Mouse (Mus musculus) spleen, embryonic (tissue): Measurements from ENCODE around the gene Fsd1.

Experiments used
- CTCF ChIA-PET: fragments of 350-600 bp; sonication (Branson Sonifier 250); formaldehyde crosslinking; loops from one replicate; lab custom pipeline; 2022; lab: Charles Lee

Gene Fsd1

GRCm38 (mm10) chr17:56009088-56009961 is 23.0 kb downstream of the Fsd1 start:
- CTCF ChIA-PET, result interaction anchor here (0.7 to 1.8 kb wide), 5 partner anchors 8 to 51 kb away, joined by 3 to 6 read pairs (median 3); no protein-coding TSS in a partner anchor

DNA sequence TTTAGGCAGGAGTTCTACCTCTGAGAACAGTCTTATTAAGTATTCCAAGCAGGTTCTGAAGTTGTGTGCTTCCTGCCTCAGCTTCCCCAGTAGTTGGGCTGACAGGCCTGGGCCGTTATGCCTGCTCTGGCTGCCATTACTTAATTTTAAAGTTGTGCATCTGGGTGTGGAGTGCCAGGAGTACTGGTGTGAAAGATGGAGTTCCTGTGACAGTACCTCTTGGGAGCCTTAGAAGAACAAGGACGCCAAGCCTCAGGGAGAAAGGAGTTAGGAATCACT is 23.6 kb downstream of the Fsd1 start:
- CTCF ChIA-PET, result interaction anchor here (0.7 to 1.5 kb wide), 4 partner anchors 11 to 51 kb away, joined by 3 to 6 read pairs (median 3); no protein-coding TSS in a partner anchor

DNA sequence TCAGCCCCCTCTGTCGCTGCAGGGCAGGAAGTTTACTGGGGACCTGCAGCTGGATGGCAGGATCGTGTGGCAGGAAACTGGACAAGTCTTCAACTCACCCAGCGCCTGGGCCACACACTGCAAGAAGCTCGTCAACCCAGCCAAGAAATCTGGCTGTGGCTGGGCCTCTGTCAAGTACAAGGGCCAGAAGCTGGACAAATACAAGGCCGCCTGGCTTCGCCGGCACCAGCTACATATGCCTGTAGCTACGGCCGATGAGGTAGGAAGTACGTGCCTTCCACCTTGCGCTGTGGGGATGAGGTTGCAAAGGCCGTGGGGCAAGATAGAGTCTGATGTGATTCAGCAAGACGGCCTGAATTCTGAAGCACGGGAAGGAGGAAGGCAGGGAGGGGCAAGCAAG is 23.9 kb downstream of the Fsd1 start:
- CTCF ChIA-PET, result interaction anchor here (0.7 to 1.5 kb wide), 3 partner anchors 11 to 50 kb away, joined by 3 to 6 read pairs (median 3); no protein-coding TSS in a partner anchor

- CTCF ChIA-PET, result interaction anchor here (1.3 kb wide), 1 partner anchor 11 kb away, joined by 3 read pairs; no protein-coding TSS in a partner anchor
Observed at GRCm38 (mm10) chr17:56010681-56011080, 24.4 kb downstream of the Fsd1 start.

- CTCF ChIA-PET, result no interaction called here
Observed at GRCm38 (mm10) chr17:56011441-56011840, 25.1 kb downstream of the Fsd1 start.

DNA sequence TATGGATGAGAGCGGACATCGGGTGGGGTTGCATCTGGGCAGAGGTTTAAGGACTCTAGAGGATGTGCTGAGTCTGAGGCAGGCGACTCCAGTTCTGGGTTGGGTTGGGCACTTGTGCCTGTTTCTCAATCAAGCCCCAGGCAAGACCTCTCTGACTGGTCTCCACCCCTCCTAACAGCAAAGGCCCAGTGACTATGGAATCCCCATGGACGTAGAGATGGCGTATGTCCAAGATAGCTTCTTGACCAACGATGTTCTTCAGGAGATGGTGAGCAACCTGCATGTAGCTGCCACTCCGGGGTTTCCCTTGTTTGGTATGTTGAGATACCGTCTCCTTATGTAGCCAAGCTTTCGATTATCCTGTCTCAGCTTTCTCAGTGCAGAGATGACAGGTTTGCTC is 29.0 kb downstream of the Fsd1 start:
- CTCF ChIA-PET, result no interaction called here

GRCm38 (mm10) chr17:56016382-56016781 is 30.1 kb downstream of the Fsd1 start:
- CTCF ChIA-PET, result no interaction called here

GRCm38 (mm10) chr17:56016793-56017785 is 30.8 kb downstream of the Fsd1 start:
- CTCF ChIA-PET, result interaction anchor here (1.1 kb wide), 1 partner anchor 9 kb away, joined by 5 read pairs; no protein-coding TSS in a partner anchor

DNA sequence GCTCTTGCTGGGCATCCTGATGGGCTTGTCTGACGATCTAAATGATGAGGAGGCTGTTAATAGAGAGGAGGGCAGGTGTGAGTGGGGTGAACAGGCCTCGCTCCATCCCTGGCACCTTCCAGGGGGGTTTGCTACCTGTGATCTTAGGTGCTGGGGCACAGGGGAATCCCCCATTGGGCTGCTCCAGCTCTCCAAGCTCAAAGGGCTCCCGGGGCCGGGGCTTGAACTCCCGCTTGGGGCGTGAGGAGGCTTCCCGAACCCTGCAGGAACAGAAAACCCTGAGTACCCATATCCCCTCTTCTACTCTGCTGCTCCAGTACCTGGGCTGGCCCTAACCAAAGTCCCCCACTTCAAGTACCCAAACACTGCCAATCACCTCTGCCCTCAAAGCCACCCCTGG is 31.5 kb downstream of the Fsd1 start:
- CTCF ChIA-PET, result interaction anchor here (1.1 kb wide), 1 partner anchor 9 kb away, joined by 5 read pairs; no protein-coding TSS in a partner anchor

DNA sequence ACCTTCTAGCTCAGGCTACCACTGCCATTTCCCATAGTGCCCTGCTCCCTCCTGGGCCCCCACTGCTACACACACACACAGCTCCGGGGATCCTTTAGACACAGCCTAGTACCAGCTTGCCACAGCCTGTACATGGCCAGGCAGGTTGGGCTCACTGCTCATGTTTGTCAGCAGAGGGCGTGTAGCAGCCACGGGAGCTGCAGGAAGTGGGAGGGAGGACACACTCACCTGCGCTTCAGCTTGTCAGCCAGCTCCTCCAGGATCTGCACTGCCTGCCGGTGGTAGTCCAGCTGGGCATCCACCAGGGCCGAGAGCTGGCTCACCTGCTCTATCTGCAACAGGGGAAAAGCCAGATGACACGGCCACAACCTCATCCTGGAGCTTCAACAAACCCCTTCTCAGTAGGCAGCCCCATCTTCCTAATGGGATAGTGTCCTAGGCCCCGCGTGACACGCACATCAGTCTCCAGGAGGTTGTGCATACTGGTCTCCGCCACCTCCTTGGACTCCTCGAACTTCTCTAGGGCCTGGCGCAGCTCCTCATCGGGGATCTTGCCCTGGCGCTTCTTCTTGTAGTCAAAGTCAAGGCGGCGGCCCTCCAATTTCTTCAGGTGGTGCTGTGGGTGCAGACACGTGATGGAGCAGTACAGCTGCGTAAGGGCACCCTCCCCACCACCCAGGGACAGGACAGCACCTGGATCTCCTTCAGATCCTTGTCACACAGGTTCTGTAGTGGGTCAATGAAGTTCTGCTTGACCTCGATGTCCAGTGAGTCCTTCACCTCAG is 32.2 kb downstream of the Fsd1 start:
- CTCF ChIA-PET, result interaction anchor here (0.9 kb wide), 1 partner anchor 16 kb away, joined by 3 read pairs; no protein-coding TSS in a partner anchor

- CTCF ChIA-PET, result no interaction called here
Observed at GRCm38 (mm10) chr17:56020400-56021084, 34.2 kb downstream of the Fsd1 start.

GRCm38 (mm10) chr17:56021161-56021910 is 35.0 kb downstream of the Fsd1 start:
- CTCF ChIA-PET, result interaction anchor here (0.9 kb wide), 1 partner anchor 11 kb away, joined by 3 read pairs; no protein-coding TSS in a partner anchor

DNA sequence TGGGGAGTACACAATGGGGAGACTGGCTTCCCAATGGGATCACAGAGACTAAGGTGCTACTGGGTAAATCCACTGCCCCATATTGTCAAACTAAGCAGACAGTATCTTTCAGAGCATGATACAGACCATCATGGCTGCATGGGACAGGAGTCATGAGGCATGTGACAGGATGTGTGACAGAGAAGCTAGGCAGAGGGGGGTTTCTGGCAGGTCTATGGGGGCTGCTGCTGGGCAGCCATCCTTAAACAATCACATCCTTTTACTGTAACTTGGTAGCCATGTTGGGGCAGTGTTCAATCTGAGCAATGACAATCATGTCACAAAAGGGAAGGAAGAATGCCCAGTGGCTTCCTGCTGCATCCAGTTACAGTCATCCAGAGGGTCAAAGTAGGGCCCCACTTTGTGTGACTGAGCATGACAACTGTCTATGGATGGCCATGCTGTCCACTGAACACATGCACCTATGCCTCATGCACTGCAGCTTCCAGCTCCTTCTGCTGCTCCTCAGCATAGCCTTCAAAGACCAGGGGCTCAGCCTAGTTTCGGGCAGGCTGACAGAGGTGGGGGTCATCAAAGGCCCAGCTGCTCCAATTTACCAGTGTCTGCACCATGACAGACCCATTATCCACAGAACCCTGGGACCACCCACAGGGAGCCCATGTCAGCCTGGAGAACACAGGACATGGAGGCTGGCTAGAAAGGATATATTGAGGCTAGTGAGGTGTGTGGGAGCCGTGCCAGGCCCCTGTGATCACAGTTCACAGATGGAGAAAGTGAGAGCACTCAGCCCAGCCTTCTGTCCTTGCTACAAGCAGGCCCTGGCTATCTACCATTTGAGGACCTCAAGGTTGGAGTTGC is 36.1 kb downstream of the Fsd1 start:
- CTCF ChIA-PET, result interaction anchor here (1.3 kb wide), 1 partner anchor 9 kb away, joined by 5 read pairs; no protein-coding TSS in a partner anchor

GRCm38 (mm10) chr17:56022989-56023290 is 36.6 kb downstream of the Fsd1 start:
- CTCF ChIA-PET, result interaction anchor here (1.3 kb wide), 1 partner anchor 9 kb away, joined by 5 read pairs; no protein-coding TSS in a partner anchor

DNA sequence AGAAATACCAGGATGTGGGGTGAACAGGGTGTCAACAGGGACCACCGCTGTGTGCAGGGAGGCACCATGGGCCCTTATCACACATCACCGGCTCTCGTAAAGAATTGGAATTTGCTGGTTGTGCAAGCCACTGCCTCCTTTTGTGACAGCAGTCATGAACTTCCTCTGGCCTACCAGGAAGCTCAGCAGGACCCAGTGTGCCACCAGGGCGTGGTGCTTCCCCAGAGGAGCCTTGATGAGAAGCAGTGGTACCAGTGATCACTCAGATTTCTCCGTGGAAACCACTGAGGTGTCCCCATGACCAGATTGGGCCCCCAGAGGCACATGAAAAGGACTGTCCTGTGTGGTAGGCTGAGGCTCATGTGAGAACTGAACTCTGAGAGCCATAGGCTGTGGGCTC is 37.1 kb downstream of the Fsd1 start:
- CTCF ChIA-PET, result no interaction called here

GRCm38 (mm10) chr17:56024476-56024875 is 38.2 kb downstream of the Fsd1 start:
- CTCF ChIA-PET, result no interaction called here

- CTCF ChIA-PET, result no interaction called here
Observed at GRCm38 (mm10) chr17:56024931-56025330, 38.6 kb downstream of the Fsd1 start.

- CTCF ChIA-PET, result no interaction called here
Observed at GRCm38 (mm10) chr17:56026303-56026702, 40.0 kb downstream of the Fsd1 start.

- CTCF ChIA-PET, result no interaction called here
Observed at GRCm38 (mm10) chr17:56026881-56027280, 40.6 kb downstream of the Fsd1 start.
